Mouse (Mus musculus) CD4-positive naive resting alpha-beta T cell, adult 57 days (primary cell): Measurements from ENCODE around the gene Tgm5. TPM values are rescaled to one million over a fixed set of nuclear protein-coding genes. Genes with fewer than 3 reads are reported as not detected.

Experiments
- total RNA-seq: library from RNA; stranded (reverse); gene quantifications from one replicate; pipeline ENCODE4 v1.2.4, GENCODE M21; 2023

The Tgm5 gene
- not detected for total RNA-seq

GRCm38 (mm10) chr2:121085480-121086185 lies at the start of gene Tgm5:
Tgm5 (minus strand) TSS chr2:121085841.

DNA sequence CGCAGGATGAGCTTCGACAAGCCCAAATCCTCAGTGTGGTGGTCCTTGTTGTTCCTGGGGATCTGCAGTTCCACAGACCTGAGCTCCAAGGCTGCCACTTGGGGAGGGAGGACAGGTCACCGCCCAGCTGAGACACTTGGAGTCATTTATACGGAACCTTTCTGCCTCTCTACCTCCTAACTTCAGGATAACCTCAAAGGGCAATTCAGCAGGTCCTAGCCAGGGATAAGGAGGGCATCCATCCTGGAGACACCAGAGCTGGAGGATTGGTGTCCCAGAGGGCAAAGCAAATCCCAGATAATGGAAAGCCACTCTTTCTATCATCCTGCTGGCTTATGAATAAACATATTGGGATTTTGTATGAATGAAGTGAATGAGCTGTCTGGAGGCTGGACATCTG lies 24.1 kb upstream of the Tgm5 start, which contains the start of gene Tgm7:
Tgm7 (minus strand) TSS at position 101 of the 400 bp plus-strand sequence.

DNA sequence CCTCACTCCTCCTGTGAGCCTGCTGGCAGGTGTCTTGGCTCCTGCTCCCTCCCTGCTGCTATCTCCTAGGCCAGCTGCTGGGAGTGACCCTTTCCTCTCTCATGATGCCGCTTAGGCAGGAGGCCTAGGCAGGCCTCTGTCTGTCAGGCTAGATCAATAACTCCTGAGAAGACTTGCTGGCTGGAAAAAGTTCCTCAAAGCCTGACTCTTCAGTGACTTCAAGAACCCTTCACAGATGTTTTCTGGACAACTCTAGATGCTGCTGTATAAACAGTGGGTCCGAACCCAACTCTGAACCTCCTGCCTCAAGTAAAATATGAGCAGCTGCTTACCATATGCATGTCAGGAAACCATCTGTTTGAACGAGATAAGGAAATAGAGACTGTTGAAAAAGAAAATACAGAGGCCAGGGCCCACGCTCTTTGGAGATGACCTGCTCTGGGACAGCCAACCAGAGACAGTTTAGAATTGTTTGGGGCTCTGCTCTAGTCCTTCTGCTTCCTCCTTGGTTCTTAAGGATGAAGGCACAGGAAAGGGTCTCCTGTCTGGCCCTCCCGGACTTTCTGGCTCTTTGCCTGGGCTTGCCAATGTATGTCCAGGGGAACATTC lies 48.8 kb downstream of the Tgm5 start, which contains the start of gene Epb42:
Epb42 (minus strand) TSS at position 340 of the 609 bp plus-strand sequence.

DNA sequence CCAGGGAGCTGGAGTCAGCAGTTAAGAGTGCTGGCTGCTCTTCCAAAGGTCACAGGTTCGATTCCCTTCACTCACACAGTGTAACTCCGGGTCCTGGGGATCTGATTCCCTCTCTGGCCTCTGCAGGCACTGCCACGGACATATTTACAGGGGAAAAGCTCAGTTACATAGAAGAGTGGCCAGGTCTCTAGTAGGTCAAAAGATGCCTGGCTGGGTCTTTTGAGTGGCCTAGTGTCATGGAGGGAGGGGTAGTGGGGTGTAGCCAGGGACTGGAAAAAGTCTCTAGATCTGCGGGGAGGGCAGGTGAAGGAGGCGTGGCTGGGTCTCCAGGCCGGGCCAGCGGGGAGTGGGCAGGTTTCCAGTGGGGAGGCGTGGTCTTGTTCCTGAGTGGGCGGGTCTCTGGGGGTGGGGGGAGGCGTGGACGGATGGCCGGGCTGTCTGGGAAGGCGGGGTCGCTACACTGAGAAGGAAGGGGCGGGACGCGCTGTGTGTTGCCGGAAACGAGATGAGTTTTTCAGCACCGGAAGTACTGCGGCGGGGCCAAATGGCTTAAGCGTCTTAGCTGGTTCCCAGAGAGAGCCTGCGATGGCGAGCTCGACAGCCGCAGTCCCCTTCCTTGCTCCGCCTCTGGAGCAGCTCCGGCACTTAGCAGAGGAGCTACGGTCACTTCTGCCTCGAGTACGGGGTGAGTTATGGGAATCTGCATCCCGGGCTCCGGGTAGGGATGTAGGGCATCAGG lies 77.5 kb downstream of the Tgm5 start, which contains the start of gene Ccndbp1:
Ccndbp1 (plus strand) TSS at position 479 of the 739 bp plus-strand sequence.

Other genes starting within 250 kb of the Tgm5 start
- gene Cdan1, start 235.7 kb downstream of the Tgm5 start, total RNA-seq: 39.1 TPM
- gene Ttbk2, start 235.2 kb downstream of the Tgm5 start, total RNA-seq: 13.3 TPM
- 67.5 TPM for gene Ubr1, start 115.1 kb downstream of the Tgm5 start, total RNA-seq
- 31.6 TPM for gene Tmem62, start 108.8 kb downstream of the Tgm5 start, total RNA-seq
- 80.3 TPM for gene Ccndbp1, start 77.4 kb downstream of the Tgm5 start, total RNA-seq
- gene Epb42, start 48.8 kb downstream of the Tgm5 start, total RNA-seq: not detected
- gene Tgm7, start 24.0 kb upstream of the Tgm5 start, total RNA-seq: not detected
- gene Adal, start 54.6 kb upstream of the Tgm5 start, total RNA-seq: 20.6 TPM
- gene Lcmt2, start 54.8 kb upstream of the Tgm5 start, total RNA-seq: 14.9 TPM
- gene Tubgcp4, start 84.8 kb upstream of the Tgm5 start, total RNA-seq: 64.1 TPM
- 30.4 TPM for gene Zscan29, start 85.3 kb upstream of the Tgm5 start, total RNA-seq
- gene Trp53bp1, start 185.6 kb upstream of the Tgm5 start, total RNA-seq: 82.7 TPM
- gene Map1a, start 203.8 kb upstream of the Tgm5 start, total RNA-seq: 0.12 TPM